Mouse (Mus musculus): Measurements from ENCODE around the gene Ism2. TPM values are rescaled to one million over a fixed set of nuclear protein-coding genes. Genes with fewer than 3 reads are reported as not detected.

Gene Ism2
- polyA plus RNA-seq (2015; fragmentation: Nextera tagmentation; extraction: Ambion mirVana): 0.28 and 0.34 TPM in 2 replicates

DNA sequence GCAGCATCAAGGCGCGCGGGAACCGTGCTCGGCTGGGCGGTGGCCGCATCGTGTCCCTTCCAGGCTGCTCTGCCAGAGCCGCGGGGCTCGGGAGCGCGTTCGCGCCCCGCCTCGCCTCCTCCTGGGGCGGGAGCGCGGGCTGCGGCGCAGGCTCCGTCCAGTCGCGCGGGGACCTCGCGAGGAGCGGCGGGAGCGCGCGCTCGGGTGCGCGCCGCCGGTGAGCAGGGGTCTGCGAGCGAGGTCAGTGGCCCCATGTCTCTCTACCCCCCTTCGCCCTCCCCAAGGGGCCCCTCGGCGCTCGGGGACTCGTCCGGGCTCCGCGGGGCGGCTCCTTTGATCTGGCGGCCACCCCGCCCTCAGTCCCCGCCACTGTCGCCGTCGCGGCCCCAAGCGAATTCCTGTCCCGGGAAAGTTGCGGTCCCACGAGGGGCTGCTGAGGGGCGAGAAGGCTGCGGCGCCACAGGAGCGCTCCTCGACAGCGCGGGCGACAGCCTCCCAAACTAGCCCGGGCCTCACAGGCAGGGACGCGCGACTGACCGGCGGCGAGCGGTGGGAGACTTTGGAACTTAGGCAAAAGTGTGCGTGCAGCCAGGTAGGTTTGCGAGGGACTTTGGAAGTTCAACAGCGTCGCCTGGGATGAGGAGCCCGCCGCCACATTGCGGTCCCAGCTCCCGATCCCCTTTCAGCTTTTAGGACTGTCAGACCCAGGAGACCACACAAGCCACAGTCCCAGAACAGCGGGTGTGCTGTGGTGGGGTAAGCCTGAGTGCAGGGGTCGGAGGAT, at the start of gene Ism2:
TSS of gene Ism2 (minus strand) at position 49 of the 784 bp plus-strand sequence.
- H3K9ac ChIP-seq (ENCODE audit: low read length): peak within 1 kb of the TSS; percentile 67
- peak within 1 kb of the TSS; percentile 98 for H3K4me2 ChIP-seq (replicated peaks; ENCODE audit: low read depth)
- peak within 1 kb of the TSS; percentile 73 for H3K4me3 ChIP-seq (ENCODE audit: low read depth, low read length)
- no peaks in the 10 kb centered on the region for H3K9me3 ChIP-seq (ENCODE audit: control insufficient read depth, low read length)
- H3K36me3 ChIP-seq (ENCODE audit: control insufficient read depth, insufficient read depth, low read length): no peaks in the 10 kb centered on the region
- ATAC-seq (ENCODE audit: low FRiP score, low TSS enrichment) (peak; percentile 82), DNase-seq (ENCODE audit: low spot score) (peak; percentile 57)
- TF ChIP-seq EP300 (optimal IDR thresholded peaks at IDR 0.05) (no peak), CTCF (IDR thresholded peaks at IDR 0.05; ENCODE audit: low read depth) (no peak)
- 0% methylated on average over 75 of the region's 86 CpGs for WGBS
- H3K27me3 ChIP-seq (ENCODE audit: control insufficient read depth, insufficient read depth, low read length): no peaks in the 10 kb centered on the region
- H3K27ac ChIP-seq (replicated peaks): no peak within 1 kb of the TSS
- H3K4me1 ChIP-seq (replicated peaks; ENCODE audit: control insufficient read depth, insufficient read depth): 0 out of 2 replicates have a peak, but pooled peaks cover 2% of the 10 kb centered on the region

DNA sequence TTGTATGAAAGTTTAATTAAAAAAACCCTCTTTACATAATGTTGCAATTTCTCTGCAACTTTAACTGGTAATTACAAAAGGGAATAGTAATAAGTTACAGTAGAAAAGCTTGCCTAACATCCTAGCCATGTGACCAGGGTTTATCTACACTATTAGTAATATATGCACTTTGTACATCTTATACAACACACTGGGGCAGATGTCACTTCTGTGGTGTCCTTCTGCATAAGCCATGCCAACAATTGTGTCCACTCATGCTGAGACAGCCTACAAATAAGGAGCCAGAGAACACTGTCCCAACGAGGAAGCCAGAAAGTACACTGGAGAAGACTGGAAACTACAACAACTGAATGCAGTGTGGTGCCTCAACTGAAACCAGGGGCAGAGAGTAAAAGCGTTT, 48.5 kb upstream of the Ism2 start:
- Histone ChIP-seq H3K9me3 (ENCODE audit: control insufficient read depth, low read length) (no peaks in the 10 kb centered on the region), H3K36me3 (ENCODE audit: control insufficient read depth, insufficient read depth, low read length) (peaks cover 2% of the 10 kb centered on the region), H3K27me3 (ENCODE audit: control insufficient read depth, insufficient read depth, low read length) (no peaks in the 10 kb centered on the region), H3K4me3 (ENCODE audit: low read depth, low read length) (no peak overlapping the region), H3K27ac (replicated peaks) (no peak overlapping the region), H3K9ac (ENCODE audit: low read length) (no peak overlapping the region), H3K4me1 (replicated peaks; ENCODE audit: control insufficient read depth, insufficient read depth) (no peaks in the 10 kb centered on the region), H3K4me2 (replicated peaks; ENCODE audit: low read depth) (no peak overlapping the region)
- peak; percentile 84 for ATAC-seq (ENCODE audit: low FRiP score, low TSS enrichment)
- no peak for DNase-seq (ENCODE audit: low spot score)
- 75% methylated on average over 2 of the region's 2 CpGs for WGBS
- TF ChIP-seq CTCF (IDR thresholded peaks at IDR 0.05; ENCODE audit: low read depth) (no peak), EP300 (optimal IDR thresholded peaks at IDR 0.05) (no peak)

DNA sequence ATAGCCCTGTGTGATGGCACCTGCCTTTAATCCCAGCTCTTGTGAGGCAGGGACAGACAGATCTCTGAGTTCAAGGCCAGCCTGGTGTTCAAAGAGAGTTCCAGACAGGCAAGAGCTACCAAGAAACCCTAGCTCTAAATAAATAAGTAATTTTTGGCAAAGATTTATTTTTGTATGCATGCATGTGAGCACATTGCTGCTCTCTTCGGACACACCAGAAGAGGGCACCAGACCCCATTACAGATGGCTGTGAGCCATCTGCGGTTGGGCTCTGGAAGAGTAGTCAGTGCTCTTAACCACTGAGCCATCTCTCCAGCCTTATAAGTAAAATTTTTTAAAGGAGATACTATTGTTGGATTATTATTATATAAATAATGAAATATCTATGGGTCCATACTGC, 48.0 kb upstream of the Ism2 start:
- WGBS: 94% methylated on average over 2 of the region's 2 CpGs
- DNase-seq (ENCODE audit: low spot score): no peak
- TF ChIP-seq CTCF (IDR thresholded peaks at IDR 0.05; ENCODE audit: low read depth) (peak; percentile 55), EP300 (optimal IDR thresholded peaks at IDR 0.05) (no peak)
- ATAC-seq (ENCODE audit: low FRiP score, low TSS enrichment): no peak
- Histone ChIP-seq H3K9me3 (ENCODE audit: control insufficient read depth, low read length) (no peaks in the 10 kb centered on the region), H3K4me3 (ENCODE audit: low read depth, low read length) (no peak overlapping the region), H3K4me1 (replicated peaks; ENCODE audit: control insufficient read depth, insufficient read depth) (no peaks in the 10 kb centered on the region), H3K4me2 (replicated peaks; ENCODE audit: low read depth) (no peak overlapping the region), H3K9ac (ENCODE audit: low read length) (no peak overlapping the region), H3K27ac (replicated peaks) (no peak overlapping the region), H3K27me3 (ENCODE audit: control insufficient read depth, insufficient read depth, low read length) (no peaks in the 10 kb centered on the region), H3K36me3 (ENCODE audit: control insufficient read depth, insufficient read depth, low read length) (peaks cover 2% of the 10 kb centered on the region)

DNA sequence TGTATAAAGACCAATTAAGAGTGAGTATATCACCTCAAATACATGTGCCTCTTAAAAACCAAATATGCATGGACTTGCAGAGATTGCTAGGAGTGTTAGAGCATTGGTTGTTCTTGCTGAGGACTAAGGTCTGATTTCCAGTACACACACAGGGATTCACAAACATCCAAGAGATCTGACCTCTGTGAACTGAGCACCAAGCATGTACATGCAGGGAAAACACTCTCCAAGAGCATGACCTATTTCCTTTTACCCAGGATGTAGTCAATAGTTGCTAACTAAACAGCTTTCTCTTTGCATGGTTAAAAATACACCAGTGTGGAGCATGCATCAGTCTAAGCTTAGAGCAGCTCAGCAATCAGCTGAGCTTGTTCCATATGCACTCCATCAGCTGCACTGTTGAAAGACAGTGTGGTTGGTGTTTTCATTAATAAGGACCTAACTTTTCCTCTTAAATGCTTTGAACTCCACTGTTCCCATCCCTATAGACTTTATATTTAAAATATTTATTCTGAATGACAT, 43.6 kb upstream of the Ism2 start:
- Histone ChIP-seq H3K4me1 (replicated peaks; ENCODE audit: control insufficient read depth, insufficient read depth) (no peaks in the 10 kb centered on the region), H3K27me3 (ENCODE audit: control insufficient read depth, insufficient read depth, low read length) (no peaks in the 10 kb centered on the region), H3K27ac (replicated peaks) (no peak overlapping the region), H3K9ac (ENCODE audit: low read length) (no peak overlapping the region), H3K36me3 (ENCODE audit: control insufficient read depth, insufficient read depth, low read length) (peaks cover 6% of the 10 kb centered on the region), H3K4me3 (ENCODE audit: low read depth, low read length) (no peak overlapping the region), H3K9me3 (ENCODE audit: control insufficient read depth, low read length) (no peaks in the 10 kb centered on the region), H3K4me2 (replicated peaks; ENCODE audit: low read depth) (no peak overlapping the region)
- ATAC-seq (ENCODE audit: low FRiP score, low TSS enrichment) (no peak), DNase-seq (ENCODE audit: low spot score) (no peak)
- TF ChIP-seq CTCF (IDR thresholded peaks at IDR 0.05; ENCODE audit: low read depth): no peak
- no peak for TF ChIP-seq EP300 (optimal IDR thresholded peaks at IDR 0.05)

DNA sequence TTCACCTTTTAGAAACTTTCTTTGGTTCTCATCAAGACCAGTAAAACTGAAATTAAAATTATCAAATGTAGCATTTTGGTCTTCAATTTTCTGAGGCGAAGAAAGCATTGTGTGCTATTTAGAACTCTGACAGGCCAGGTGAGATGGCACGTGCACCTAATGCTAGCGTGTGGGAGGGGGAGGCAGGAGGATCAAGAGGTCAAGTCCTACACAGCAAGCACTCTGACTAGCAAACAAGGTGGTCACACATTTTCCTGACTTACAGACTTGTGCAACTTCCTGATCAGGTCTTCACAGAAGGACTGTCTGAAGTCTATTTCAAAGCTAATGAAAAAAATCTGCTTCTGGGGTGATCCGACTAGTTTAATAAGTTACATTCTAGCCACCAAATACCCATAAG, 38.6 kb upstream of the Ism2 start:
- DNase-seq (ENCODE audit: low spot score) (no peak), ATAC-seq (ENCODE audit: low FRiP score, low TSS enrichment) (no peak)
- Histone ChIP-seq H3K27ac (replicated peaks) (no peak overlapping the region), H3K9ac (ENCODE audit: low read length) (no peak overlapping the region), H3K27me3 (ENCODE audit: control insufficient read depth, insufficient read depth, low read length) (no peaks in the 10 kb centered on the region), H3K9me3 (ENCODE audit: control insufficient read depth, low read length) (no peaks in the 10 kb centered on the region), H3K4me3 (ENCODE audit: low read depth, low read length) (no peak overlapping the region), H3K4me1 (replicated peaks; ENCODE audit: control insufficient read depth, insufficient read depth) (no peaks in the 10 kb centered on the region), H3K36me3 (ENCODE audit: control insufficient read depth, insufficient read depth, low read length) (peaks cover 3% of the 10 kb centered on the region; the same call in 1 of the 2 replicates), H3K4me2 (replicated peaks; ENCODE audit: low read depth) (no peak overlapping the region)
- TF ChIP-seq CTCF (IDR thresholded peaks at IDR 0.05; ENCODE audit: low read depth) (no peak), EP300 (optimal IDR thresholded peaks at IDR 0.05) (no peak)
- WGBS: 80% methylated on average over 4 of the region's 4 CpGs

DNA sequence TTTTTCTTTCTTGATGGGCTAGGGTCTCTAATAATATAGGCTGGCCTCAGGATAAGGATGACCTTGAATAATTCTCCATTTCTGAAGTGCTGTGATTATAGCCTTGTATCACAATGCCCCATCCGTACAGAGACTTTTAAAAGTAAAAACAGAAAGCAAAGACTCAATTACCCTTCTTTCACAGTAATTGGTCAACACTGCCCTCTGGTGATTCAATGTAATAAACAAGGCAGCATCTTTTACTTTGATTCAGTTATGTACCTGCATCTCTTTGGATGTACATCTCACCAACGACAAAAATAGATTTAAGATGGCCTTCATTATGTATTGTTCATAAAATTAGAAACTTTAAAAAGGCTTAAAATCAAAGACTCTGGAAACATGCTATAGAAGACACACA, 35.4 kb upstream of the Ism2 start:
- Histone ChIP-seq H3K27ac (replicated peaks) (no peak overlapping the region), H3K9ac (ENCODE audit: low read length) (no peak overlapping the region), H3K36me3 (ENCODE audit: control insufficient read depth, insufficient read depth, low read length) (no peaks in the 10 kb centered on the region; the same call in 1 of the 2 replicates), H3K9me3 (ENCODE audit: control insufficient read depth, low read length) (no peaks in the 10 kb centered on the region), H3K27me3 (ENCODE audit: control insufficient read depth, insufficient read depth, low read length) (no peaks in the 10 kb centered on the region), H3K4me1 (replicated peaks; ENCODE audit: control insufficient read depth, insufficient read depth) (no peaks in the 10 kb centered on the region), H3K4me2 (replicated peaks; ENCODE audit: low read depth) (no peak overlapping the region), H3K4me3 (ENCODE audit: low read depth, low read length) (no peak overlapping the region)
- 34% methylated on average over 2 of the region's 2 CpGs for WGBS
- ATAC-seq (ENCODE audit: low FRiP score, low TSS enrichment) (no peak), DNase-seq (ENCODE audit: low spot score) (no peak)
- TF ChIP-seq EP300 (optimal IDR thresholded peaks at IDR 0.05): no peak
- peak; percentile 77 for TF ChIP-seq CTCF (IDR thresholded peaks at IDR 0.05; ENCODE audit: low read depth)
